Mouse (Mus musculus) midbrain, embryonic 14.5 days (tissue): ENCODE measurements around the gene S100z. TPM values are rescaled to one million over a fixed set of nuclear protein-coding genes. Genes with fewer than 3 reads are reported as not detected.

Source experiments
- ATAC-seq: fragments of 200-750 bp; cut with Nextera tagmentation; 2 replicates; pipeline ENCODE4 v1.8.0; 2017; ENCODE audit warnings: moderate number of reproducible peaks, moderate library complexity; ENCODE audit not compliant: low FRiP score, low TSS enrichment
- DNase-seq: peaks from one replicate; pipeline ENCODE4 v3.0.0-alpha.2; 2015
- H3K27ac ChIP-seq: fragments of 300-500 bp; sonication (generic); replicated peaks from 2 replicates; pipeline ENCODE4 v1.5.1; 2014; ENCODE audit warnings: mild to moderate bottlenecking, low read depth, low read length, moderate library complexity
- H3K27me3 ChIP-seq: fragments of 300-500 bp; sonication (generic); 2 replicates; pipeline ENCODE4 v1.6.1; 2014; ENCODE audit warnings: low read length, control low read depth, mixed read lengths; ENCODE audit not compliant: control insufficient read depth, insufficient read depth
- H3K36me3 ChIP-seq: fragments of 300-500 bp; sonication (generic); 2 replicates; pipeline ENCODE4 v1.6.1; 2014; ENCODE audit warnings: low read length, control low read depth; ENCODE audit not compliant: control insufficient read depth, insufficient read depth
- H3K4me1 ChIP-seq: fragments of 300-500 bp; sonication (generic); 2 replicates; pipeline ENCODE4 v1.6.1; 2014; ENCODE audit warnings: mild to moderate bottlenecking, antibody characterized with exemption, low read length, control low read depth; ENCODE audit not compliant: control insufficient read depth, insufficient read depth
- H3K4me2 ChIP-seq: fragments of 300-500 bp; sonication (generic); 2 replicates; pipeline ENCODE4 v1.6.1; 2014; ENCODE audit warnings: mild to moderate bottlenecking, low read length, moderate library complexity
- H3K4me3 ChIP-seq: fragments of 300-500 bp; sonication (generic); replicated peaks from 2 replicates; pipeline ENCODE4 v1.5.1; 2014; ENCODE audit warnings: low read depth, low read length
- H3K9ac ChIP-seq: fragments of 300-500 bp; sonication (generic); replicated peaks from 2 replicates; pipeline ENCODE4 v1.6.1; 2014; ENCODE audit warnings: mild to moderate bottlenecking, low read length, moderate library complexity
- H3K9me3 ChIP-seq: fragments of 300-500 bp; sonication (generic); 2 replicates; pipeline ENCODE4 v1.6.1; 2016; ENCODE audit warnings: low read length, control low read depth, mixed read lengths; ENCODE audit not compliant: control insufficient read depth
- WGBS: fragments of 180-500 bp; shearing (Covaris S2); extraction: QIAGEN DNeasy Blood & Tissue Kit; methylation state at CpG from one replicate; pipeline ENCODE4 v1.1.7; 2014; 5-methylcytosine and 5-hydroxymethylcytosine counted together
- polyA plus RNA-seq: library from polyadenylated mRNA; unstranded; fragments of >200 nt; fragmentation: Nextera tagmentation; extraction: Ambion mirVana; gene quantifications from 2 replicates; pipeline ENCODE4 v1.2.1, GENCODE M21; 2014

The S100z gene
- not detected in 2 replicates for polyA plus RNA-seq

DNA sequence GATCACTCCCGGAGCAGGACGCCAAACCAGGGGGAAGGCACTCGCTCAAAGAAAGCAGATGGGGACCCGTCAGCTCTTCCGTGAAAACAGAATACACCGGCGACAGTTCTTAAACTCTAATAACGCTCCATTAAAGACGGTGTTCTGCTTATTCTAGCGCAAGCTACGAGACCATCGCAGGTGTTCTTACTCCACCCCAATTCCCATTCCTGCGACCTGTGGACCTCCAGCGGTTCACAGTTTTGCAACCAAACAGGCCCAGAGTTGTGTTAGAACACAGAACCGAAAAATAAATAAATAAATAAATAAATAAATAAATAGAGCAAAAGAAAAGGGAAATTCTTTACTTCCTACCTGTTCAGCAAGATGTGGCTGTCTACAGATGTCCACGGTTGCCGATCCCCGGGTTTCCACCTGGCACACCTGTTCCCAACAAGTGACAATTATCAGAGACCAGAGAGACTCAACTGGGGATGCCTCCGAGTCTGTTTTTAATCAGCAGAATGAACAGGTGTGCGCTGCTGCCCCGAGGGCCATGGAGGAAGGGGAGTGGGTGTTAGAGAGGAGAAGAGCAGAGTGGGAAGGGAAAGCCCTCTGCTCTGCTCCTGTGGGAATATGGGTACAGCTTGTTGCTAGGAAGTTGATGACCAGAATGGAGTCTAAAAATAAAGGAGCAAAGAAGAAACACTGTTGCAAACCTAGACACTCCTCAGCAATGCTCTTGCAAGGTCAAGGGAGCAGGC is at the start of gene S100z:
TSS of gene S100z (minus strand) at position 51 of the 743 bp plus-strand sequence.
- Histone ChIP-seq H3K4me1 (no peaks in the 10 kb centered on the region), H3K9ac (no peak within 1 kb of the TSS), H3K9me3 (no peaks in the 10 kb centered on the region), H3K27me3 (no peaks in the 10 kb centered on the region), H3K27ac (no peak within 1 kb of the TSS), H3K36me3 (no peaks in the 10 kb centered on the region), H3K4me3 (no peak within 1 kb of the TSS), H3K4me2 (no peak within 1 kb of the TSS)
- ATAC-seq (no peak), DNase-seq (no peak)
- 90% methylated on average over 21 of the region's 21 CpGs for WGBS

DNA sequence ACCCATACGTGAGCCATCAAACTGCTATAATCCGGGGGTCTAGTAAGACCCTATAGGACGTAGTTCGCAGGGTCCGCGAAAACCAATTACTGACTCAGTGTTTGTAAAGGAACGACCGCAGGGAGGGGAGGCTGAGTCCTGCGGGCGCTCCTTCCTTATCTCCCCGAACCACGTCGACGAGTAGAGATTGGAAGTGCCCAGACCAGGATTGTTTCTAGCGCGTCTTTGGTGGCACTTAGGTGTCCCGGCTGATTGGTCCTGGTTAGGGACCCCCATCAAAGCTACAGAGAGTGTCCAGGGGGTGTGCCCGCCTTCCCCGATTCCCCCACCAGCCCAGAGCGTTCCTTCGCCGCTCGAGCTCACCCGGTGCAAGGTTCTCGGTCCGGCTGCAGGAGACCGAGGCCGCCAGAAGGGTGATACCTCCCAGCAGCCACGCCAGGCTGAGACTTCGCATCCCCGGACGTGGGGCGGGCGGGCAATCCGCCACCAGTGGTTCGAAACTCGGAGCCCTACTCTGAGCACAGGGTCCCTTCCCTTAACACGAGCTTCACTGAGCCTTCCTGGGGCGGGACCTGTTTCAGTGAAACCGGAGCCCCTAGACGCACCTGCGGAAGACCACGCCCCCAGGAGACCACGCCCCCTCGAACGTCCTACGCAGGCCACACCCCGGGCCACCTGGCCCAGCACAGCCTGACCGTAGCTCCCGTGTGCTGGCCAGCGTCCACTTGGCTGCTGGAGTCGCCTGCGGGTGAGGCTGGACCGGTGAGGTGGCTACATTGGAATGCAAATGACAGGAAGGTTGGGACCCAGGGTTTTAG is 46.4 kb upstream of the S100z start, which contains the start of gene F2rl1:
TSS of gene F2rl1 (minus strand) at position 554 of the 818 bp plus-strand sequence.
- under 1% methylated on average over 54 of the region's 54 CpGs for WGBS
- DNase-seq (peak; percentile 59), ATAC-seq (peak; percentile 51)
- Histone ChIP-seq H3K9ac (peak within 1 kb of the TSS; percentile 16), H3K36me3 (no peaks in the 10 kb centered on the region), H3K9me3 (no peaks in the 10 kb centered on the region), H3K27ac (no peak within 1 kb of the TSS), H3K27me3 (peaks cover 42% of the 10 kb centered on the region), H3K4me1 (peaks cover 14% of the 10 kb centered on the region), H3K4me3 (peak within 1 kb of the TSS; percentile 28), H3K4me2 (peak within 1 kb of the TSS; percentile 57)

DNA sequence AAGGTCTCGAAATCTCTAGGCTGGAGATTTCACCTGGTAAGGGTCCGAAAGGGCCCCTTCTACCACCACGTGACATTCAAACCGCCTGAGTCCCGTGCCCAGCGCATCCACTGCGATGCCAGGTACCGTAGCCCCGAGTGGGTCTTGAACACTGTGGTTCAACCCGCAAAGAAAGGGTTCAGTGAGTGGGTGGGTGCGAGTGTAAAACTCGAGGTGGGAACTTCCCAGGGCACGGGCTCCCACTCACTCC is 45.8 kb upstream of the S100z start:
- Histone ChIP-seq H3K36me3 (no peaks in the 10 kb centered on the region), H3K4me2 (peak overlapping the region; percentile 57), H3K9ac (no peak overlapping the region), H3K27me3 (peaks cover 42% of the 10 kb centered on the region), H3K9me3 (no peaks in the 10 kb centered on the region), H3K4me3 (peak overlapping the region; percentile 28), H3K4me1 (peaks cover 14% of the 10 kb centered on the region), H3K27ac (no peak overlapping the region)
- 0% methylated on average over 13 of the region's 13 CpGs for WGBS
- ATAC-seq (no peak; the same call in 1 of the 2 replicates), DNase-seq (no peak)

DNA sequence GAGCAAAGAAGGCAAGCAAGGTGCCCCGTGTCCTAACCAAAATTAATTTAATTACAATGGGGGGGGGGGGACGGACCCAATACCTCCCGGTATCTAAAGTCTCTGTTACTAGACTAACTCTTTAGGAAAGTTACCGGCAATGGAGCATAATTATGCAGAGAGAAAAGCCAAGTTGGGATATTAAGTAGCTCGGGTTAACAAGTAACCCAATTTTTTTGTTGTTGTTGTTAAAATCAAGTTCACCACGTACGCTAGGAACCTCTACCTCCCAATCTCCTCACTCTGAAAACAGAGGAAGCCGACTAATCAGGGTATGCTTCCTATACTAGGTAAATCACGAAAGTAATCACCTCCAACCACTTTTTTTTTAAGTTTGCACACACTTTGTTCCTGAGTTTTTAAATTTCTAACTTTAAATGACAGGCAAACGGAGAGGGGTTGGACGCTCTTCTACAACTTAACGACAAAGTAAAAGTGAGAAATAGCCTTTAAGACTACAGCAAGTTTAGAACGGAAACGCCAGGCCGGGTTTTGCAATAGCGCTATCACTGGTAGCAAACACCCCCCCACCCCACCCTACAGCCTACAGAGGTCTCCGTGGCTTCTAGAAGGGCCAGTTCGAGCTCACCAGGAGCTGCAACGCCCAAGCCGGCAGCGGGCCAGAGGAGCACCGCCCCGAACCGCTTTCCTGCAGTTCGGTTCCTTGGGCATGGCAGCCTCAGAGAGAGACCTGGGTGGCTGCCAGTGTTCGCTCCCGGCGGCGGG is 45.3 kb upstream of the S100z start:
- H3K4me2 ChIP-seq = peak overlapping the region; percentile 57
- 3% methylated on average over 29 of the region's 29 CpGs for WGBS
- H3K27me3 ChIP-seq = peaks cover 42% of the 10 kb centered on the region
- H3K4me1 ChIP-seq = peaks cover 14% of the 10 kb centered on the region
- no peak for ATAC-seq
- no peak overlapping the region for H3K9ac ChIP-seq
- DNase-seq = peak; percentile 46
- no peaks in the 10 kb centered on the region for H3K36me3 ChIP-seq
- peak overlapping the region; percentile 28 for H3K4me3 ChIP-seq
- H3K27ac ChIP-seq = no peak overlapping the region
- no peaks in the 10 kb centered on the region for H3K9me3 ChIP-seq

DNA sequence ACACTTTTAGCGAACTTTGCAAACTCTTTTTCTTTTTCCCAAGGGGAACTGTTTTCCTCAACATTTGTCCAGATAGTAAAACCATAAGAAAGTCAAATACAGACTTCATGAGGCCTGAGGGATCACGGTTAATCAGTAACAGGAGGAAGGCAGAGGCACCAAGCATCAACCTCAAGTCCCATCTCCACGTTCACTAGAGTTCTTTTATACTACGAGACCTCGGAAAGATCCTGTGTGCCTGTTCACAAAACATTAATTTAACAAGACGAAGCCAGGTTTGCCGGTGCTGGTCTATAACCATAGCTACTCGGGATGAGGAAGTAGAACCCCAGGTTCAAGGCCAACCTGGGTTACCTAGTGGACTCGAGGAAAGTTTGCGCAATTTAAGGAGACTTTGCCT is 43.7 kb upstream of the S100z start:
- Histone ChIP-seq H3K4me2 (no peak overlapping the region), H3K27me3 (peaks cover 39% of the 10 kb centered on the region), H3K27ac (no peak overlapping the region), H3K9me3 (no peaks in the 10 kb centered on the region), H3K4me1 (peaks cover 14% of the 10 kb centered on the region), H3K9ac (no peak overlapping the region), H3K4me3 (no peak overlapping the region), H3K36me3 (no peaks in the 10 kb centered on the region)
- WGBS = 90% methylated on average over 10 of the region's 10 CpGs
- ATAC-seq (no peak), DNase-seq (no peak)

DNA sequence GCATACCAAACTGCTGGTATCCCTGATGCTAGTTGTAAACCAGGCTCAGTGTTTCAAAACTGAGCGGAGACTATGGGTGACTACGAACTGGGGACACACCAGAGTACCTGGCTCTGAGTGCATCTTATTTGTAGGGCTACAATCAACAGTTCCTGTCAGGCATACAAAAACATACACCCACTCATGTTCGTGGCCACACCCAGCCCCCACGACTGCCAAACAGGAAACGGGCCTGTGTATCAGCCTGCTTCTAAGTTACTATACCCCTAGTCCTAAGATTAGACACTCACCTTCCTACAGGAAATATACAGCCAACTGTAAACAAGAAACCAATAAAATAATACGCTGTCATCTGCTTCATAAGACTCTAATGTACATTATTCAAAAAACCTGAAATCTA is 42.5 kb upstream of the S100z start:
- Histone ChIP-seq H3K4me2 (no peak overlapping the region), H3K4me3 (no peak overlapping the region), H3K27me3 (peaks cover 28% of the 10 kb centered on the region), H3K27ac (no peak overlapping the region), H3K36me3 (no peaks in the 10 kb centered on the region), H3K9me3 (no peaks in the 10 kb centered on the region), H3K4me1 (peaks cover 14% of the 10 kb centered on the region), H3K9ac (no peak overlapping the region)
- no peak for ATAC-seq
- DNase-seq = no peak
- WGBS = 90% methylated on average over 6 of the region's 6 CpGs

DNA sequence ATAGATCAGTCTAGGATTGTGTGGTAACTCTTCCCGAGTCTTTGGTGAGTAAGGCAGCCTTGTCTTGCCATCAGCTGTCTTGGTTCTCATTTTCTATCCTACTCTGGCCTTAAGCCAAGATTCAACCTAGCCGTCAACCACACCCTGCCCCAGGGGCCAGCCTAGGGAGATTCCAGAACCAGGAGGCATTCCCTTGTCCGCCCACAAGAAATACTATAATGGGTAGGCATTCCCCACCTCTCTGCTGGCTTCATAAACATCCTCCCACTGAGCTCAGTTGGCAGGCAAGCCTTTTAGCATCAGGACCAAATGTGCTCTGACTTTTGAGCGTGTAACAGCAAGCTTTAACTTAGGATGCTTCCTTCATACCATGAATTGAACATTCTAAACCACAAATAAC is 36.2 kb upstream of the S100z start:
- Histone ChIP-seq H3K9ac (no peak overlapping the region), H3K4me1 (no peaks in the 10 kb centered on the region), H3K9me3 (no peaks in the 10 kb centered on the region), H3K27me3 (no peaks in the 10 kb centered on the region), H3K27ac (no peak overlapping the region), H3K36me3 (no peaks in the 10 kb centered on the region), H3K4me2 (no peak overlapping the region), H3K4me3 (no peak overlapping the region)
- ATAC-seq (no peak), DNase-seq (no peak)
- 91% methylated on average over 4 of the region's 4 CpGs for WGBS

DNA sequence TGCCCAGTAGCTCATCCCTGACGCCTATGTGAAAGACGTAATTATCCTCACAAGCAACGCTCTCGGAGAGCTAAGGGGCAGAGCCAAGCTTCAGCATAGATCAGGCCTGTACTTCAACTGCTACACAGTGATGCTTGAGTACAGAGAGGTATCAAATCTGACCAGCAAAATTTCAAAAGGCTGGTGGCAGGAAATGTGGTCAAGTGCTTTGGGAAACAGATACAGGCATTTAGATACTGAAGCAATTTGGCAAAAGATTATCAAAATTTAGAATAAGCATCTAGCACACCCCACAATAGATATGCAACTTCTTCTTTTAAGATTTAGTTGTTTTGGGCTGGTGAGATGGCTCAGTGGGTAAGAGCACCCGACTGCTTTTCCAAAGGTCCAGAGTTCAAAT is 31.5 kb upstream of the S100z start:
- Histone ChIP-seq H3K9me3 (no peaks in the 10 kb centered on the region), H3K4me1 (no peaks in the 10 kb centered on the region), H3K4me2 (no peak overlapping the region), H3K27ac (no peak overlapping the region), H3K27me3 (no peaks in the 10 kb centered on the region), H3K36me3 (no peaks in the 10 kb centered on the region), H3K4me3 (no peak overlapping the region), H3K9ac (no peak overlapping the region)
- DNase-seq (no peak), ATAC-seq (no peak)
- 94% methylated on average over 5 of the region's 5 CpGs for WGBS
